Mouse (Mus musculus): ENCODE measurements around the gene Txlnb.
"Not testable (repeated sequence)": the region's sequence is repeated elsewhere in the genome, so short reads cannot be mapped to it uniquely, and the experiment has no call there.

Txlnb gene

DNA sequence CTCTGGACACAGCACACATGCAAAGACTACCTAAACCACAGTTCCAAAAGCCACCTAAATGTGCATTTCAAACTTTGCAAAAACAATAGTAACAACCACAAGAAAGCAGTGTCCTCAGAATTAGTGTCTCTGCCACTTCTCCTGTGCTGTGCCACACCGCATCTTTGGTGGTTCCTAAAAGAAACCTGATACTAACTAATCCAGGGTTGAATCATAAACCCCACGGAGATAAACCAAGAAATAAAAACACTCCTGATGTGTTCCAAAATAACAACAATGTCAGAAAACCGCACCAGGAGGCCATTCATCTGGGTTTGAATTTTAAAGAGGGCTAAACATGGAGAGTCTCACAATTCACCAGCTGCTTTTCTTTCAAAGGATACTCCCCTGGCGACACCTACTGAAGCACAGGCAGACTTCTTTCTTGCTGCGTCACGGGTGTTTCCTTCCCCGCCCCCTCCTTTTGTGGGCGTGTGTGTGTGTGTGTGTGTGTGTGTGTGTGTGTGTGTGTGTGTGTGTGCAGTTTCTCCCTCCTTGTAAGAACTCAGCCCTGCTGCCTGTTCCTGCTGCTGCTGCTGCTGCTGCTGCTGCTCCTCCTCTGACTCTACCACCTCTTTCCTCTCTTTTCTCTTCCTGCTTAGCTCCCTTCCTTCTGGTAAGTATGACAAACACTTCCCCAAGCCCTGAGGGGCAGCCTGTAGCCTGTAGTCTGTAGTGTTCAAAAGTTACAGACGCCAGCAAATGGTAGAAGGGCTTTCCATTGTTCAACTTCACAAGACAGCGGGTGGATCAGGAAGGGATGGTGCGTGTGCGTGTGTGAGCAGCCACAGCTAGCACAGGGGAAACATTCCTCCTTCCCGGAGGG lies at the start of gene Txlnb:
Gene Txlnb (plus strand): TSS at position 460 of the 865 bp plus-strand sequence.
- no peak for DNase-seq (ENCODE audit: low spot score)

GRCm38 (mm10) chr10:17752478-17752877 lies 43.5 kb upstream of the Txlnb start:
- DNase-seq (ENCODE audit: low spot score): no peak

GRCm38 (mm10) chr10:17759772-17760171 lies 36.3 kb upstream of the Txlnb start:
- DNase-seq (ENCODE audit: low spot score): no peak

DNA sequence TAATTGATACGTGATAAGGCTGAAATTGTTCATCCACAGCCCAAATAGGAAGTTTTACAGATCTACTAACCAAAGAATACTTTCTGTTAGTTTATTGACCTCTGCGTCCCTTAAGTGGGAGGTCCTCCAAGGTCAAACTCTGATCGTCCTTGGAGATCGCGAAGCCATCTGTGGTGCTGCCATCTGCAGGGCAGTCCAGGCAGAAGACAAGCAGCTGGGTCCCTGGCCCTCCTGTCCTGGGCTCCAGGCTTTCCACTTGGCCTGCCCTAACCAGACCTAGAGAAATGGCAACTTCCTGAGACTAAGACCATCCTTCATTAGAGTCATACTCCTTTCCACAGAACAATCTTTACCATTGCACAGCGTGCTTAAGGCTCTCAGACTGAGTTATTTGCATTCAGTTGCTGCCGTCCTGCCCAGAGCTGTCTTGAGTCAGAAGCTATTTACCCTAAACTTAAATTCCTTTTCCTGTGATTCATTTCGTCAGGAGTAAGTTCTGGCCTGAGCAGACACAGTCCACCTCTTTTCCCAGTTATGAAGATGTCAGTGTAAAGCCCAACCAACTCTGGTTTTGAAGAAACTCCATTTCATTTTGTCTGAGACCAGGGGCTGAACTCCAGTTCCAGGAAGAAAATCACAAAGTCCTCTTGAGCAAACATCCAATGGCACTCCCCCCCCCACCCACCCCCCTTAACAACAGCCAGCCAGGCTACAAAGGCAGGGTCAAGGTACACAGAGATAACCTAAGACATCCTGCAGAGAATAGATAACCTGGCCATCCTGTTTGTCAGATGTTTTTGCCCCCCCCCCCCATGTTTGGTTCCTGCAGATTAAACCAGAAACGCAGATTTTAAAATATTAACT lies 35.0 kb upstream of the Txlnb start:
- no peak for DNase-seq (ENCODE audit: low spot score)

GRCm38 (mm10) chr10:17761652-17762051 lies 34.4 kb upstream of the Txlnb start:
- DNase-seq (ENCODE audit: low spot score): no peak

DNA sequence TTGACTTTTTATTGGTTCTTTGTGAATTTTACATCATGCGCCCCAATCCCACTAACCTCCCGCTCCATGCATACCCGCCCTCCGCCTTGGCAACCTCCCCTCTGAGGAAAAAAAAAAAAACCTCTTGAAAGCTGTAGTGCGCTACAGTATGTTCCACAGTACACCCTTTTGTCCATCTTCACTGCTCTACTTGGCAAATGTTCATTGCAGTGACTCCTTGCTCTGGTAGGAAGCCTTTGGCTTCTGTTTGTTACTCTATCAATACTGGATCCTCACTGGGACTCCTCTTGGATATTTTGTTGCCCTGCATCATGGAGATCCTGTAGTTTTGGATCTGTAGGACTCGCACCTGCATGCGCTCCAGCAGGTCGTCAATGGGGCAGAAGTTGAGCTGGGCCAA lies 33.1 kb upstream of the Txlnb start:
- DNase-seq (ENCODE audit: low spot score): no peak

DNA sequence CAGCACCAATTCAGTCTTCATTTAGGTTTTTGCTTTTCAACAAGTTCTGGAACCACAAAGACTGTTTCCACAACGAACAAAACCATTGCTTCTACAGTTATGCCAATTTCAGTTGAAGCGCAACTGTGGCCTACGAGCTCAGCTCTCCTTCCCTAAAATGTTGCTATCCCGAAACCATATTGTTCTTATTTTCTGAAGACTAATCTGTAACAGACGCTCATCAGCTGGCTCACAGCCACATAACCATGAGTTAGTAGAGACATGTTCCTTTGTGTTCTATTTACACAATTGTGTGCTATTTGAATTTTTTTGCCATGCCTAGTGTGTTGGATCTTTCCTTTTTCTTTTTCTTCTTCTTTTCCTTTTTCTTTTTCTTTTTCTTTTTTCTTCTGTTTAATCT lies 26.2 kb upstream of the Txlnb start:
- no peak for DNase-seq (ENCODE audit: low spot score)

GRCm38 (mm10) chr10:17772364-17772763 lies 23.7 kb upstream of the Txlnb start:
- DNase-seq (ENCODE audit: low spot score): no peak

GRCm38 (mm10) chr10:17774366-17774765 lies 21.7 kb upstream of the Txlnb start:
- DNase-seq (ENCODE audit: low spot score): no peak

- DNase-seq (ENCODE audit: low spot score): no peak
Measured at GRCm38 (mm10) chr10:17775079-17775478, 20.9 kb upstream of the Txlnb start.

DNA sequence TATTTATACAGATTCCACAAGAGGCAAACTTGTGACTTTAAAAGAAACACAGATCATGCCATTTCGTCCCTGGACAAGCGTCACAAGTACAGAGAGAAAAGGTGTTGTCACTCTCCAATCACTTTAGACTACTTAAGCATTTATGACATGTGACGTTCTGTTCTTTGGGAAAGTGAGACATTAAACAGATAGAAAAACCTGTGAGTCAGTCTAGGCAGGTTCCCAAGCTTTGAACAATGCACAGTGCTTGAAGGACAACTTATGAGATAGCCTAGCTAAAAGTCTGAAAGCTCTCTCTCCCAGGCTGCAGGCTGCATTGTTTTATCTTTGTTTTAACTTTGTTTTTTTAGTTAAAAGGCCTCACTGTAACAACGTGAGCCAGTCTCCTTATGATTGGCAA lies 19.3 kb upstream of the Txlnb start:
- DNase-seq (ENCODE audit: low spot score): not testable (repeated sequence)

DNA sequence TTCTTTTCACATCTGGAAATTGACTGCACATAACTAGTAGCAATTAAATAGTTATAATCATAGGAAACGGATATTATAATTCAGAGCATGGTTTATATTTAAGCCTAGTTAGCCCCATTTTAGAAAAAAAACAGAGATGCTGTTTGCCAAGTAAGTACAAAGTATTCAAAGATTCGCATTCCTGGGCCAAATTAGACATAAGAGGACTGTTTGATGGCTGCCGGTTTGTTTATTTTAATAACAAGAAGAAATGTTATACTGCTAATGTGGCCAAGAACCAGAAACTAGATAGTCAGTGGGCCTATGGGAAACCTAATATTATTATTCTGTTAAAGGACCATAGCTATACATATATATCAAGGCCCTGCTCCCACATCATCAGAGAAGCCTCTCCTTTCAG lies 9.3 kb upstream of the Txlnb start:
- no peak for DNase-seq (ENCODE audit: low spot score)

DNA sequence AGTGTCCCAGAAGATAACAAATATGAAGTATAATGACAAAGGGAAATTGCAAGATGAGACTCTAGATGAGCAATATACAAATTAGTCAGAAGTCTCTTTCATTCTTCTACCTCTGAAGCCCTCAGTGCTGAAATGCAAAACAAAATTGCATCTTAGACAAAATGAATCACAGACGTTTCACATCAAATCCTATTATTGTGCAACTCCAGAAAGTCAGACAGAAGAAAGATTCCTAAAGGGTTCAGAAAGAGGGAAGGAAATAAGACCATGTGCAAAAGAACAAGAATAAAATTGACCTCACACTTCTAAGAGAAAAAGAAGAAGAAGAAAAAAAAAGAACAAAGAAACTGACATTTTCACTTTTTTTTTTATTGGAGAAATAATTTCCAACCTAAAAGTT lies 8.1 kb upstream of the Txlnb start:
- no peak for DNase-seq (ENCODE audit: low spot score)

DNA sequence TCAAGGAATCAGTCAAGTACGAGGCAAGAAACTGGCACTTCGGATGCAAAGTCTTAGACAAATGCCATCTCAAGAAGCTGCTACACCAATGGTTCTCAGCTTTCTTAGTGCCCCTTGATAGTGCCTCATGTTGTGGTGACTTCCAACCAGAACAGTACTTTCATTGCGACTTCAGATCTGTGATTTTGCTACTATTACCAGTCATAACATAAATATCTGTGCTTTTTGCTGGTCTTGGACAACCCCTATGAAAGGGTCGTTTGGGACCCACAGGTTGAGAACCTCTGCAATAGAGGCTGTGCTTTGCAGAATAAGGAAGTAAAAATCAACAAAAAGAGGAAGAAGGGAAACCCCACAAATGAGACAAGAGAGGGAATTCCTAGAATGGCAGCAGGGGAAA lies 7.7 kb upstream of the Txlnb start:
- DNase-seq (ENCODE audit: low spot score): no peak

GRCm38 (mm10) chr10:17793926-17794325 lies 2.1 kb upstream of the Txlnb start:
- DNase-seq (ENCODE audit: low spot score): no peak

DNA sequence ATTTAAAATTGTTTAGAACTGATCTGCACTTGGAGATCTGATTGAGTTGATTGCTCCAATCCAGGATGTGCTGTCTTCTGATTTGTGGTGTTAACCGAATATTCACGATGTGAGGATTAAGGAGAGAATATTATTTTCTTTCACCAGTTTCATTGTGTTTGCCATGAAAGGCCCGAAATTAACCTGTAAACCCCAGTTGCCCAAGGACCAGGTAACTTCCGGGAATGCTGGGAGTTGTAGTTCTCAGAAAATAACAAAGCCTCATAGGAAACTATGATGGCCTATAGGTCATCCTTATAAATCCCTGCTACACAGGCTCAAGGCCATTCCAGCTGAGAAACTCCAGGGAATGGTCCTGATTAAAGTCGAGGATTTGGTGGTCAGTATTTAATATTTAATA lies 1.6 kb upstream of the Txlnb start:
- DNase-seq (ENCODE audit: low spot score): no peak

GRCm38 (mm10) chr10:17795227-17795626 lies 799 bp upstream of the Txlnb start:
- no peak for DNase-seq (ENCODE audit: low spot score)

GRCm38 (mm10) chr10:17796846-17797631 lies 1.0 kb downstream of the Txlnb start:
- no peak for DNase-seq (ENCODE audit: low spot score)

- no peak for DNase-seq (ENCODE audit: low spot score)
Measured at GRCm38 (mm10) chr10:17797681-17798080, 1.7 kb downstream of the Txlnb start.

DNA sequence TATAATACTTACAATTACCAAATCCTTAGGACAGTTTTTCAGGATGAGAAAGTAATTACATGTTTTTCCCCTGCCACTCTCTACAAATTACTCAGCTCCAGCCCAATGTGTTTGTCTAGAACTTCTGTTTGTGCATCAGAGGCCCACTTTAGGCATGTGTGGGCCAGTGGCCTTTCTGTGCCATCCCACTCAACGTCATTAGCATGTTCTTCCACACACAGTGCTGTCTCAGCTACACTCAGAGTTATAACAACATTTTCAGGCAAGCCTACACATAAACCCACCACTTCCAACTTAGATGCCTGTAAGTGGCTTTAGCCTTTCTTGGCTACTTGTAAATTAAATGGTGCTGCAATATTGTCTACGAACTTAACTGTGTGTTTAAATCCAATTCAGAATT lies 5.8 kb downstream of the Txlnb start:
- DNase-seq (ENCODE audit: low spot score): no peak

DNA sequence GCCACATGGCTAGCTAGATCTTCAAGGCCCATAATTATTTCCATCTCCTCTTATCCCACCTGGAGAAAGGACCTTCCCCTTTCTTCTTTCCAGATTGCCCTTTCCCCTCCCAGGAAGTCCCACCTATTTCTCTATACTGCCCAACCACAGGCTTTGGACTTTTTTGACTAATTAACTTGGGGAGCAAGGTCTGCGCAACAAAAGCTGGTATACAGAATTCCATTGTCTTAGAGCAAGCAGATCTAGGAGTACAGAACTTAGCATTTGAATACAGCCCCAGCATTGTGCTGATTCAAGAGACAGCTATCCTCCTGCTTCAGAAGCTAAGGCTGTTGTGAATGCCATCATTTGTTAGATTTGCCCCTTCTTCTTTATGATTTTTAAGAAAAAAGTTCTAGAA lies 12.5 kb downstream of the Txlnb start:
- no peak for DNase-seq (ENCODE audit: low spot score)

- no peak for DNase-seq (ENCODE audit: low spot score)
Measured at GRCm38 (mm10) chr10:17815052-17815451, 19.0 kb downstream of the Txlnb start.
